Mouse (Mus musculus) midbrain, embryonic 12.5 days (tissue): ENCODE results near the gene Adra1b. TPM values are rescaled to one million over a fixed set of nuclear protein-coding genes. Genes with fewer than 3 reads are reported as not detected.

Experiments
- ATAC-seq: fragments of 200-750 bp; cut with Nextera tagmentation; 2 replicates; pipeline ENCODE4 v1.8.0; 2017; ENCODE audit warnings: low read depth, moderate TSS enrichment, moderate library complexity; ENCODE audit not compliant: low FRiP score
- H3K27ac ChIP-seq: fragments of 300-500 bp; sonication (generic); replicated peaks from 2 replicates; pipeline ENCODE4 v1.5.1; 2016; ENCODE audit warnings: mild to moderate bottlenecking
- H3K27me3 ChIP-seq: fragments of 300-500 bp; sonication (generic); 2 replicates; pipeline ENCODE4 v1.6.1; 2016; ENCODE audit warnings: mild to moderate bottlenecking
- H3K36me3 ChIP-seq: fragments of 300-500 bp; sonication (generic); 2 replicates; pipeline ENCODE4 v1.6.1; 2016
- H3K4me1 ChIP-seq: fragments of 300-500 bp; sonication (generic); 2 replicates; pipeline ENCODE4 v1.6.1; 2016
- H3K4me2 ChIP-seq: fragments of 300-500 bp; sonication (generic); replicated peaks from 2 replicates; pipeline ENCODE4 v1.6.1; 2016; ENCODE audit warnings: mild to moderate bottlenecking, moderate library complexity
- H3K4me3 ChIP-seq: fragments of 300-500 bp; sonication (generic); 2 replicates; pipeline ENCODE4 v1.5.1; 2016; ENCODE audit warnings: mild to moderate bottlenecking
- H3K9ac ChIP-seq: fragments of 300-500 bp; sonication (generic); replicated peaks from 2 replicates; pipeline ENCODE4 v1.6.1; 2016; ENCODE audit warnings: mild to moderate bottlenecking, moderate library complexity
- H3K9me3 ChIP-seq: fragments of 300-500 bp; sonication (generic); 2 replicates; pipeline ENCODE4 v1.6.1; 2016; ENCODE audit warnings: mild to moderate bottlenecking
- WGBS: fragments of 180-500 bp; shearing (Covaris S2); methylation state at CpG from one replicate; pipeline ENCODE4 v1.1.7; 2016; 5-methylcytosine and 5-hydroxymethylcytosine counted together
- polyA plus RNA-seq: library from polyadenylated mRNA; unstranded; fragments of >200 nt; fragmentation: Nextera tagmentation; extraction: Ambion mirVana; gene quantifications from 2 replicates; pipeline ENCODE4 v1.2.1, GENCODE M21; 2016

The Adra1b gene
- polyA plus RNA-seq, 1 experiment from 2014 or later = 1.7 TPM

GRCm38 (mm10) chr11:43889208-43889915 lies 11.6 kb downstream of the Adra1b start:
- Histone ChIP-seq H3K27ac (no peak overlapping the region), H3K4me1 (no peaks in the 10 kb centered on the region), H3K9ac (no peak overlapping the region), H3K27me3 (no peaks in the 10 kb centered on the region), H3K36me3 (no peaks in the 10 kb centered on the region), H3K4me3 (no peak overlapping the region), H3K4me2 (no peak overlapping the region), H3K9me3 (no peaks in the 10 kb centered on the region)
- 0 out of 2 replicates have a peak, but pooled peaks have one; percentile 38 for ATAC-seq
- WGBS = 71% methylated on average over 8 of the region's 8 CpGs

- H3K4me3 ChIP-seq = no peak overlapping the region
- H3K27ac ChIP-seq = no peak overlapping the region
- H3K36me3 ChIP-seq = no peaks in the 10 kb centered on the region
- H3K4me2 ChIP-seq = no peak overlapping the region
- H3K27me3 ChIP-seq = no peaks in the 10 kb centered on the region
- 88% methylated on average over 8 of the region's 8 CpGs for WGBS
- H3K4me1 ChIP-seq = no peaks in the 10 kb centered on the region
- no peaks in the 10 kb centered on the region for H3K9me3 ChIP-seq
- no peak for ATAC-seq
- no peak overlapping the region for H3K9ac ChIP-seq
Measured at GRCm38 (mm10) chr11:43888736-43889135, 12.3 kb downstream of the Adra1b start.

GRCm38 (mm10) chr11:43887597-43887996 lies 13.4 kb downstream of the Adra1b start:
- H3K27me3 ChIP-seq = no peaks in the 10 kb centered on the region
- no peak overlapping the region for H3K4me3 ChIP-seq
- no peak overlapping the region for H3K9ac ChIP-seq
- ATAC-seq = no peak
- H3K4me2 ChIP-seq = no peak overlapping the region
- no peak overlapping the region for H3K27ac ChIP-seq
- H3K4me1 ChIP-seq = no peaks in the 10 kb centered on the region
- no peaks in the 10 kb centered on the region for H3K9me3 ChIP-seq
- H3K36me3 ChIP-seq = no peaks in the 10 kb centered on the region

DNA sequence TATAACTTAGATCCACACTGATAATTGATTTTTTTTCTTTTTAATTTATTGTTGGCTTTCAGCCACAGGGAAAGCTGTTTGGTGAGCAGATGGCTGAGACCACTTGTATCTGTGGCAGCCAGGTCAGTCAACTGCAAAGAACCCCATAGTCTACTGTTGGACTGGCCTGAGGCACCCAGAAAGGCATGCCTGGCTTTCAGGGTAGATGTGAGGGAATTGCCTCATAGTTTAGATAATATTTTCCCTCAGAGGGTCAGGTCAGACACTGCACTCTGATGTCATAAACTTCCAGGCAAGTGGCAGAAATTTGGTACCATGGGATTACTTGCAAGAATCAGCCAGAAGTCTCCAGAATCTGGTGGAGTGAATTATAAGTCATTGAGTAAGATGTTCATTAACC lies 16.5 kb downstream of the Adra1b start:
- Histone ChIP-seq H3K4me1 (no peaks in the 10 kb centered on the region), H3K27ac (no peak overlapping the region), H3K9ac (no peak overlapping the region), H3K4me2 (no peak overlapping the region), H3K4me3 (no peak overlapping the region), H3K36me3 (no peaks in the 10 kb centered on the region), H3K9me3 (no peaks in the 10 kb centered on the region), H3K27me3 (no peaks in the 10 kb centered on the region)
- ATAC-seq = no peak

DNA sequence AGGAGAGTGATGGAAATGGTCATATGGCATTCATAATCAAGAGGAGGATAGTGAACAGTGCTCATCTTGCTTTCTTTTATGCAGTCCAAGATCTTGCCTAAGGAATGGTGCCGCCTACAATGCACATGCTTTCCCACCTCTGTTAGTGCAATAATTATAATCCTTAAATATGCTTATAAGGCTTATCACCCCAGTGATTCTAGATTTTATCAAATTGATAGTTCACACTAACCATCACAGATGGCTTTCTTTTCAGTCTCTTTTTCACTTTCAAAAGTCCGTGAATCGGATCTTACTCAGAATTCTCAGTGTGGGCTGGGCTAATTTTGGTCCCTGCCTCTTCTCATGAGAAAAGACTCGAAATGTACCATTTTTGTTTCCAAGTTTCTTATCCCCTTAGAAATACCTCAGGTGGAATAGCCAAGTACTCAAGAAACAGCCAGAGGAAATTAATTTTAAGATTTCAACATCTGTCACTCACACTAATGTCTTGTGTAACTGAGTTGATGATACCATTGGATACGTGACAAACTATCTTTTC lies 17.3 kb downstream of the Adra1b start:
- Histone ChIP-seq H3K27me3 (no peaks in the 10 kb centered on the region), H3K4me1 (no peaks in the 10 kb centered on the region), H3K4me3 (no peak overlapping the region), H3K4me2 (no peak overlapping the region), H3K9ac (no peak overlapping the region), H3K9me3 (no peaks in the 10 kb centered on the region), H3K36me3 (no peaks in the 10 kb centered on the region), H3K27ac (no peak overlapping the region)
- no peak for ATAC-seq
- 83% methylated on average over 5 of the region's 5 CpGs for WGBS

GRCm38 (mm10) chr11:43877211-43877610 lies 23.8 kb downstream of the Adra1b start:
- WGBS = 83% methylated on average over 5 of the region's 5 CpGs
- no peaks in the 10 kb centered on the region for H3K4me1 ChIP-seq
- no peaks in the 10 kb centered on the region for H3K9me3 ChIP-seq
- H3K36me3 ChIP-seq = no peaks in the 10 kb centered on the region
- H3K27ac ChIP-seq = no peak overlapping the region
- H3K4me3 ChIP-seq = no peak overlapping the region
- no peak overlapping the region for H3K9ac ChIP-seq
- no peak for ATAC-seq
- no peak overlapping the region for H3K4me2 ChIP-seq
- H3K27me3 ChIP-seq = no peaks in the 10 kb centered on the region

DNA sequence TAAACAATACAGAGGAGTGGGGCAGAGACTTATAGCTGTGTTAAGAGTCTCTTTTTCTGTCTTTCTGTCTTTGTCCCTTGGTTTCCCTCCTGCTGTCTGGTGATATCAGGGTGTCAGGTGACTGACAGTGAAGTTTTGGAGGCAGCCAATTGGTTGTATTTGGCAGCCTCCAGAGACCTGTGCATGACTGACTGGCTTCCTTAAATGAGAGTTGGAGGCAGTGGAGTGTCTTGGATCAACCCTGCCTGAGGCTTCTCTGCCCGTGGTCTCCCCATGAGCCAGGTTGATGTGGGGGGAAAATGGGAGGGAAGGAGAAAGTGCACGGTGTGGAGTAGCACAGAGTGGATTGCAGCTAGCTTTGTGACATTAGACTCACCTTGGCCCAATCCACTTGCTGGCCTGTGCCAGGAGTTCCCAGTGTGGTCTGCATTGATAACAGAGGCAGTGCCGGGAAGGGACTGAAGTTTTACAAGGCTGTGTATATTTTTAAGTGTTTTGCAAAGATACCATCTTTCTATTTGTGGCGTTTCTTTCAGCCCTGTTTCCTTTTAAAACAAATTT lies 33.2 kb downstream of the Adra1b start:
- 71% methylated on average over 4 of the region's 4 CpGs for WGBS
- Histone ChIP-seq H3K4me3 (no peak overlapping the region), H3K9ac (no peak overlapping the region), H3K4me2 (no peak overlapping the region), H3K9me3 (no peaks in the 10 kb centered on the region), H3K27ac (no peak overlapping the region), H3K27me3 (no peaks in the 10 kb centered on the region), H3K4me1 (no peaks in the 10 kb centered on the region), H3K36me3 (no peaks in the 10 kb centered on the region)
- ATAC-seq = no peak

DNA sequence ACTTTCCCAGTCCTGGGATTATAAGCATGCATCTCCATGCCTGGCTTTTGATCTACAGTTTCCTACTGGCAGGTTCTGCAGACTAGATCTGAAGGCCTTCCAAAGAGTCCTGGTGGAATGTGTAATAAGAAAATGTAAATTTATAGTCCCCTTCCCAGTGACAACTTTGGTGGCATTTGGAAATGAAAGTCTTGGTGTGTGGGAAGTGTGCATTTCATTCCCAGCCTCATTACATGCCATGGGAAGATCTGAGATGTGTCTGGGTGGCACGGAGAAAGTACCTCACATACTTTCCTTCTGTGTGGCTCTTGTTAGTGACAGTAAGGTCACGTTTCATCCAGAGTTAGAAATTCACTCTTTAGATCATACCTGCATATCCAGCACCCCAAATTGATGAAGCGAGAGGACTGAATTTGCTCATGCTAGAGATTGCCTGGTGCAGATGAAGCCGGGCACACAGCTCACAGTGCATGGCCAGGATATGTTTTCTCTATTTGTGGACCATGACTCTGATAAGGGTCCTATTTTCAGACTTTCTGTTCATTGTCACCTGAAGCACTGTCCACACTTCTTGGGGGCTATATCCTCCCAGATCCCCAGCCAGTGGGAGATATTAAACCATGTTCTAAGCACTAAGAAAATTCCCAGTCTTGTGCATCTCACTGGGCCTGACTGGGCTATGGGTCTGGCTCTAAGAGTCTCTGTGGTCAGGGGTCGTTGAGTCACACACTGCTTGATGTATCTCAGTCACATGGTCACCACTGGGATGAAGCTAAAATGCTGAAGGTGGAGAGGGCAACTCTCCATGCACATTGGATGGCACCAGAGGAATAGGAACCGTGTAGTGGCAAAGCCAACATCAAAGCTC lies 35.5 kb downstream of the Adra1b start:
- no peaks in the 10 kb centered on the region for H3K9me3 ChIP-seq
- no peak overlapping the region for H3K4me2 ChIP-seq
- no peaks in the 10 kb centered on the region for H3K27me3 ChIP-seq
- no peak overlapping the region for H3K27ac ChIP-seq
- 87% methylated on average over 6 of the region's 6 CpGs for WGBS
- no peak overlapping the region for H3K9ac ChIP-seq
- no peak overlapping the region for H3K4me3 ChIP-seq
- ATAC-seq = no peak
- no peaks in the 10 kb centered on the region for H3K4me1 ChIP-seq
- no peaks in the 10 kb centered on the region for H3K36me3 ChIP-seq

GRCm38 (mm10) chr11:43853046-43853445 lies 48.0 kb downstream of the Adra1b start:
- Histone ChIP-seq H3K4me2 (no peak overlapping the region), H3K27ac (no peak overlapping the region), H3K36me3 (no peaks in the 10 kb centered on the region), H3K9me3 (no peaks in the 10 kb centered on the region), H3K4me1 (0 out of 2 replicates have a peak, but pooled peaks cover 3% of the 10 kb centered on the region), H3K9ac (no peak overlapping the region), H3K4me3 (no peak overlapping the region), H3K27me3 (no peaks in the 10 kb centered on the region)
- 64% methylated on average over 6 of the region's 6 CpGs for WGBS
- ATAC-seq = no peak

- 84% methylated on average over 4 of the region's 4 CpGs for WGBS
- H3K4me2 ChIP-seq = no peak overlapping the region
- ATAC-seq = no peak
Measured at GRCm38 (mm10) chr11:43848056-43848455, 53.0 kb downstream of the Adra1b start.

DNA sequence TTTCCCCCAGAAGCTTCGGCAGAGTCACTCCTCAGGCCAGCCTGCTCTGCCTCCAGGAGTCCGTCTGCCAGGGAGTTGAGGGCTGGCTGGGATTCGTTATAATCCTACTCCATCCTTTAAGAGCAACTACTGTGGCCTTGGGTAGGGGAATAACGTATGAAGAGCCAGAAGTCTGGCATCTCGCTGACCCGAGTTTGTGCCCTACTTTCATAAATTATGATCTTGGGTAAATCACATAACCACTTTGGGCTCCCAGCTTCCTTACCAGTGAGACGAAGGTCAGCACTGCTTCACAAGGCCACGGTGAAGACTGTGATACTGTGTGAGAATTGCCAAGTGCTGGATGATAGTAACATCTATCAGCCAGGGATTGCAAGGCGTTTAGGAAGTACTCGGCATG lies 59.4 kb downstream of the Adra1b start:
- no peak overlapping the region for H3K4me2 ChIP-seq
- no peak overlapping the region for H3K27ac ChIP-seq
- no peaks in the 10 kb centered on the region for H3K36me3 ChIP-seq
- peaks cover 9% of the 10 kb centered on the region for H3K27me3 ChIP-seq
- 71% methylated on average over 10 of the region's 10 CpGs for WGBS
- H3K4me1 ChIP-seq = 0 out of 2 replicates have a peak, but pooled peaks cover under 1% of the 10 kb centered on the region
- H3K4me3 ChIP-seq = no peak overlapping the region
- no peak overlapping the region for H3K9ac ChIP-seq
- no peaks in the 10 kb centered on the region for H3K9me3 ChIP-seq
- no peak for ATAC-seq

More at GRCm38 (mm10) chr11:43848056-43848455, 53.0 kb downstream of the Adra1b start:
- Histone ChIP-seq H3K4me3 (no peak overlapping the region), H3K9me3 (no peaks in the 10 kb centered on the region), H3K9ac (no peak overlapping the region), H3K27ac (no peak overlapping the region), H3K27me3 (no peaks in the 10 kb centered on the region), H3K4me1 (0 out of 2 replicates have a peak, but pooled peaks cover 3% of the 10 kb centered on the region), H3K36me3 (no peaks in the 10 kb centered on the region)

- ATAC-seq = no peak
- WGBS = 75% methylated on average over 6 of the region's 6 CpGs
- H3K36me3 ChIP-seq = no peaks in the 10 kb centered on the region
- H3K4me2 ChIP-seq = no peak overlapping the region
- peaks cover 7% of the 10 kb centered on the region; the same call in 1 of the 2 replicates for H3K4me1 ChIP-seq
- H3K9ac ChIP-seq = no peak overlapping the region
- H3K9me3 ChIP-seq = no peaks in the 10 kb centered on the region
- no peak overlapping the region for H3K4me3 ChIP-seq
- peaks cover 18% of the 10 kb centered on the region for H3K27me3 ChIP-seq
- no peak overlapping the region for H3K27ac ChIP-seq
Measured at GRCm38 (mm10) chr11:43840491-43840890, 60.5 kb downstream of the Adra1b start.
